Mouse (Mus musculus) layer of hippocampus, adult 9-10 months (tissue): ENCODE results near the gene Olfr155.

ENCODE experiments used
- DNase-seq: peaks from one replicate; pipeline ENCODE4 v3.0.0; 2022; ENCODE audit warnings: low spot score

The Olfr155 gene

DNA sequence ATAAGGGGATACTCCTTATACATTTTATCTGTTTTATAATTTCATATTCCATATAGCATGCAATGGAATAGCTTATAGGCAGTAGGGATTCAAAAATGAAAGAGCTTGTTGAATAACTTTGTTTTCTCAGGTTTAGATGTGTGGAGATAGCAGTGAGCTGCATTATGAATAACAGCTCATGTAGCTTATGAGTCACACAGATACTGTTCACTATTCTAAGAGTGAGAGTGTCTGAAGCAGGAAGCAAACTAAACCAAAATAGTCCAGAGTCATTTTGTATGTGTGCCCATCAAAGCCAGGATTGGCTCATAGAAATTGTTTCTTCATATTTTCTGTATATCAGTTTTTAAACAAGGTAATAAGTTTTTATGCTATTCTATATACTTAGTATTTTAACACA, 45.8 kb downstream of the Olfr155 start:
- DNase-seq, result no peak

DNA sequence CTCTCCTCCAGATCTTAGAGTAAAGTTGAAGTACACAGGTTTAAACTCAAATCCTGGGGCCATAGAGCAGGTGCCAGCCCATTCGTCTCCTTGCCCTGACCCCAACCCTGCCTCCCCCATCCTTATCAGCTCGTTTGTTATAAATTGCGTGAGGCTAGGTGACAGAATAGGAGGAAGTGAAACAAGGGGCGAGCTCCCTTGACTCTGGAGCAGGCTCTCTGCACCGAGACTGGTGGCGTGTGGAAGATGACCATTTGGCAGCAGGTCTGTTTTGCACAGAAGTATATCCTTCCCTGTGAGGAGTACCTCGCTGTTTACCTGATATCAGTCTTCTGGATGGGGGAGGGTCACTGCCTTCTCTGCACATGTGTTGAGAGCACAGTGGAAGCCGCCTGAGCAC, 47.8 kb downstream of the Olfr155 start:
- DNase-seq, result no peak

GRCm38 (mm10) chr4:43903690-43904089, 52.3 kb downstream of the Olfr155 start:
- no peak for DNase-seq

DNA sequence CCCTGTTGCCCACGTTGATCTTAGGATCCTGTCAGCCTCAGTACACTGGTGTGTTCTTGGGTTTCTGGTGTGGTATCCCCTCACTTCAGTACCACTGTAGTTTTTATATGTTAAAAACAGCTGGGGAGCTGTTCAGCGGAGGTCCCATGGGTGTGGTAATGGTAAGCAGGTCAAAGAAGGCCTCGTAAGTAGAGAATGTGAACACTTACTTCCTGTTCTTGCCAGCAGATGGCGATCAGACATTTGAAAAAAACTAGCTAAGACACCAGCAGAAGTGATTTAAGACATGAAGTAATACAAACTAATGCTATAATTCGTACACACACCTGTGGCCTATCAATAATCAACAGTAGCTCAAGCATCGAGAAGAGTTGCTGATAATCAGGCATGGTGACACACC, 55.1 kb downstream of the Olfr155 start:
- peak; percentile 50 for DNase-seq
